Mouse (Mus musculus): Measurements from ENCODE around the gene Lyrm9.

DNA sequence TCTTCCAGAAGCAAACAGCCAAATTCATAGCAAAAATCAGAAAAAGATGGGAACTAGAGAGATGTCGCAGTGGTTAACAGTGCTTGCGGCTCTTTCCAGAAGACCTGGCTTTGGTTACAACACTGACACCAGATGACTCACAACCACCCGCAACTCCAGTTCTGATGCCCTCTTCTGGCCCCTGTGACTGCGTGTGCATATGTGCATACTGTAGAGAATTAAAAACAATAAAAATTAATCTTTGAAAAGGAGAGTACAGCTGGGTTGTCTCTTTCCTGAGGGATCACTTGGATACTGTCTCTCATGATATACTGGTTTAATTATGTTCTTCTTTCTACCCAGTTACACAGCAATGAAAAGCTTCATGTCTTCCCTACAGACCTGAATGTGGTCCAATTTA is 20.2 kb downstream of the Lyrm9 start:
- TF ChIP-seq POLR2A (IDR thresholded peaks at IDR 0.05; ENCODE audit: control insufficient read depth in 1 of 2, insufficient read depth in 1 of 2, low read depth in 1 of 2, low read length in 2 of 2, poor library complexity in 1 of 2), result no peak
- TF ChIP-seq JUND (IDR thresholded peaks at IDR 0.05; ENCODE audit: low read depth, low read length), result no peak
- TF ChIP-seq TBP (IDR thresholded peaks at IDR 0.05; ENCODE audit: low read depth, low read length), result no peak
- no peak for TF ChIP-seq KAT2A (conservative IDR thresholded peaks at IDR 0.05; ENCODE audit: low read depth, low read length)
- TF ChIP-seq BHLHE40 (IDR thresholded peaks at IDR 0.05; ENCODE audit: borderline replicate concordance, low read depth, low read length), result no peak
- TF ChIP-seq CHD1 (IDR thresholded peaks at IDR 0.05; ENCODE audit: low read depth, low read length), result no peak
- no peak for TF ChIP-seq RCOR1 (IDR thresholded peaks at IDR 0.05; ENCODE audit: low read depth, low read length)
- TF ChIP-seq UBTF (IDR thresholded peaks at IDR 0.05; ENCODE audit: borderline replicate concordance, insufficient read depth, low read depth, low read length), result no peak
- 0 out of 6 replicates have a peak, but pooled peaks of 1 of the 3 experiments have one; percentile 2 for TF ChIP-seq CTCF (IDR thresholded peaks at IDR 0.05 in 2 of 3, conservative IDR thresholded peaks at IDR 0.05 in 1 of 3; ENCODE audit: control insufficient read depth in 1 of 3, insufficient read depth in 1 of 3, low read depth in 2 of 3, low read length in 3 of 3, poor library complexity in 1 of 3, severe bottlenecking in 1 of 3)
